Mouse (Mus musculus): ENCODE results near the gene Chil5. TPM values are rescaled to one million over a fixed set of nuclear protein-coding genes. Genes with fewer than 3 reads are reported as not detected.

Chil5 gene
- total RNA-seq, 1 experiment = not detected

DNA sequence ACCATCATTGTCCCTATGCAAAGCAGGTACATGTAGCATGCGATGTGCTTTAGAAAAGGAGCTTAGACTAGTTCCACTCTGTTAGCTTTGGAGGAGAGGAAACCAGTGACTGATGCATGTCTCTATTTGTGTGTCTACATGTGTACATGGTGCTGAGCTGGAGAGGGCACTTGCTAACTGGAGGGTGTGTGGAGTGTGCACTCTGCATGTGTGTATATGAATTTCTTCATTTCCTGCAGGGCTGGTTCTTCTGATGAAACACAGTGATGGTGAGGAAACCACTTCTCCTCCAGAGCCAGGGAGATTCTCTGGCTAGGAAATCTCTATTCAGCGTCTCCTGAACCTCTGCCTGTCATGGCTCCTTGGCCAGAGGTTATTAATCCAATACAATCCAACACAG lies 58.4 kb downstream of the Chil5 start:
- no peak for DNase-seq (ENCODE audit: low read depth, low spot score)
- Histone ChIP-seq H3K4me1 (ENCODE audit: control insufficient read depth in 2 of 2, insufficient read depth in 2 of 2, low read length in 2 of 2, poor library complexity in 1 of 2) (no peaks in the 10 kb centered on the region), H3K4me3 (ENCODE audit: insufficient read depth in 1 of 2, low read depth in 1 of 2, low read length in 2 of 2, poor library complexity in 1 of 2, severe bottlenecking in 1 of 2) (no peak overlapping the region), H3K9ac (ENCODE audit: insufficient read depth, low read depth, low read length, poor library complexity, severe bottlenecking) (no peak overlapping the region), H3K36me3 (ENCODE audit: control insufficient read depth, insufficient read depth, low read length, poor library complexity, severe bottlenecking) (peaks cover 3% of the 10 kb centered on the region; the same call in 1 of the 2 replicates), H3K9me3 (ENCODE audit: control insufficient read depth, insufficient read depth, low read depth, low read length) (no peaks in the 10 kb centered on the region), H3K27ac (ENCODE audit: insufficient read depth, low read depth, low read length, poor library complexity, severe bottlenecking) (no peak overlapping the region)
- TF ChIP-seq ZC3H11A (IDR thresholded peaks at IDR 0.05; ENCODE audit: borderline replicate concordance, low read depth, low read length) (no peak), MAFK (IDR thresholded peaks at IDR 0.05; ENCODE audit: insufficient read depth, low read depth, low read length) (no peak), ZNF384 (IDR thresholded peaks at IDR 0.05; ENCODE audit: low read depth, low read length) (no peak), CHD2 (IDR thresholded peaks at IDR 0.05; ENCODE audit: low read depth, low read length) (no peak), HCFC1 (IDR thresholded peaks at IDR 0.05; ENCODE audit: borderline replicate concordance, insufficient read depth, low read length) (no peak)
- in situ Hi-C loops (cut with MboI; ENCODE audit: low sequenced_read_pairs in 2 of 2, unreplicated experiment in 2 of 2) = no loop called here

DNA sequence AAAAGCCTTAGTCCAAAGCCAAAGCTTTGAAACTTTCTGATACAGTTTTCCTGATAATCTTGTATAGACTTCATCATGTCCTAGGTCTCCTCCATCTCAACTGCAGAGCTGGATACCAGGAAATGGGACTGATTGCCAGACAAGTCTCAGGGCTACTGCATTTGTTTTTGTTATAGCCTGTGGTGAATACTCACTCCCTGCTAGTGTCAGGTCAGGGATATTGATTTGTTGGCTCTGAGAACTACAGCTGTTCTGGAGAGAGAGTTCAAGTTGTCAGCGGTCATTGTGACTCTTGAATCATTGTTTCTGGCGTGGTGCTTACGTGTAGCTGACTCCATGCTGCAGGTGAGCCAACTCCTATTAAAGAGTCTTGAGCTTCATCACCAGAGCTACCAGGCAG lies 59.2 kb downstream of the Chil5 start, which contains the start of gene Ovgp1:
Ovgp1 (plus strand) TSS at position 301 of the 400 bp plus-strand sequence.
- Histone ChIP-seq H3K36me3 (ENCODE audit: control insufficient read depth, insufficient read depth, low read length, poor library complexity, severe bottlenecking) (peaks cover 7% of the 10 kb centered on the region), H3K9ac (ENCODE audit: insufficient read depth, low read depth, low read length, poor library complexity, severe bottlenecking) (no peak within 1 kb of the TSS), H3K4me3 (ENCODE audit: insufficient read depth in 1 of 2, low read depth in 1 of 2, low read length in 2 of 2, poor library complexity in 1 of 2, severe bottlenecking in 1 of 2) (no peak within 1 kb of the TSS), H3K4me1 (ENCODE audit: control insufficient read depth in 2 of 2, insufficient read depth in 2 of 2, low read length in 2 of 2, poor library complexity in 1 of 2) (no peaks in the 10 kb centered on the region), H3K9me3 (ENCODE audit: control insufficient read depth, insufficient read depth, low read depth, low read length) (no peaks in the 10 kb centered on the region), H3K27ac (ENCODE audit: insufficient read depth, low read depth, low read length, poor library complexity, severe bottlenecking) (no peak within 1 kb of the TSS)
- in situ Hi-C loops (cut with MboI; ENCODE audit: low sequenced_read_pairs in 2 of 2, unreplicated experiment in 2 of 2) = no loop called here
- no peak for TF ChIP-seq MAFK (IDR thresholded peaks at IDR 0.05; ENCODE audit: insufficient read depth, low read depth, low read length)
- no peak for TF ChIP-seq ZNF384 (IDR thresholded peaks at IDR 0.05; ENCODE audit: low read depth, low read length)
- no peak for TF ChIP-seq CHD2 (IDR thresholded peaks at IDR 0.05; ENCODE audit: low read depth, low read length)
- TF ChIP-seq HCFC1 (IDR thresholded peaks at IDR 0.05; ENCODE audit: borderline replicate concordance, insufficient read depth, low read length) = no peak
- no peak for TF ChIP-seq ZC3H11A (IDR thresholded peaks at IDR 0.05; ENCODE audit: borderline replicate concordance, low read depth, low read length)
- DNase-seq (ENCODE audit: low read depth, low spot score) = no peak

DNA sequence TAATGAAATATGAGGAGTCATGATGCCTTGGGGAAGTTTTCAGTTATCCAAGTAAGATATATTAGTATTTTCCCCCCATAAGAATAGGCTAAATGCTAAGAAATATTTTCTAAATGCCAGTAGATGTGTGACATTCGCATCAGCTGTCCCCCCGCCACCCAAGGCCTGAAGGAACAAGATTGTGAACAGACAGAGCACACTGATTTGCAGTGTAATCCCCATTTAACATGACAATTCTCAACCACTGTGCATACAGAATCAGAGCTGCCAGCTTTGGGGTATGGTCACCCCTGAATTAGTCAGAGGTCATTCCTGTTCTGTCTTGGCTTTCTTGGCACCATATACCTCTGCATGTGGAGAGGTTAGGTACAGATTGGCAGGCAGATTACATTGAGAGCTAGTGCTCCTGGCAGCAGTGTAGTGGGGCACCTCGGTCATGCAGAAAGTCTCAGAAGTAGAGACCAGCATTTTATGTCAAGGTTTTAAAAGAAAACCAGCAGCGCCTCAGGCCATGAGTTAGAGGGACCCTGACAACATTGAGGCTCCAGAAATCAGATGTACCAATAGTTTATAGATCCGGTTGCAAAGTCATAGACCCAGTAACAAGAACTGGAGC lies 60.7 kb downstream of the Chil5 start:
- TF ChIP-seq CHD2 (IDR thresholded peaks at IDR 0.05; ENCODE audit: low read depth, low read length) = no peak
- no peak for TF ChIP-seq MAFK (IDR thresholded peaks at IDR 0.05; ENCODE audit: insufficient read depth, low read depth, low read length)
- no peak for TF ChIP-seq ZC3H11A (IDR thresholded peaks at IDR 0.05; ENCODE audit: borderline replicate concordance, low read depth, low read length)
- TF ChIP-seq HCFC1 (IDR thresholded peaks at IDR 0.05; ENCODE audit: borderline replicate concordance, insufficient read depth, low read length) = no peak
- TF ChIP-seq ZNF384 (IDR thresholded peaks at IDR 0.05; ENCODE audit: low read depth, low read length) = no peak
- peaks cover 17% of the 10 kb centered on the region for H3K36me3 ChIP-seq (ENCODE audit: control insufficient read depth, insufficient read depth, low read length, poor library complexity, severe bottlenecking)
- H3K4me3 ChIP-seq (ENCODE audit: insufficient read depth in 1 of 2, low read depth in 1 of 2, low read length in 2 of 2, poor library complexity in 1 of 2, severe bottlenecking in 1 of 2) = no peak overlapping the region
- no peaks in the 10 kb centered on the region for H3K9me3 ChIP-seq (ENCODE audit: control insufficient read depth, insufficient read depth, low read depth, low read length)
- no peak overlapping the region for H3K9ac ChIP-seq (ENCODE audit: insufficient read depth, low read depth, low read length, poor library complexity, severe bottlenecking)
- H3K27ac ChIP-seq (ENCODE audit: insufficient read depth, low read depth, low read length, poor library complexity, severe bottlenecking) = no peak overlapping the region
- in situ Hi-C loops (cut with MboI; ENCODE audit: low sequenced_read_pairs in 2 of 2, unreplicated experiment in 2 of 2) = no loop called here
- DNase-seq (ENCODE audit: low read depth, low spot score) = no peak
- H3K4me1 ChIP-seq (ENCODE audit: control insufficient read depth in 2 of 2, insufficient read depth in 2 of 2, low read length in 2 of 2, poor library complexity in 1 of 2) = no peaks in the 10 kb centered on the region

Other genes starting within 250 kb of the Chil5 start
- 13.6 and 23.2 TPM in 2 replicates for gene Rap1a, start 231.5 kb downstream of the Chil5 start, total RNA-seq (2012; rRNA removed)
- not detected in 2 replicates for gene Adora3, start 162.0 kb downstream of the Chil5 start, total RNA-seq (2012; rRNA removed)
- gene Tmigd3, start 161.9 kb downstream of the Chil5 start, total RNA-seq (2012; rRNA removed) = not detected in 2 replicates
- gene I830077J02Rik, start 100.2 kb downstream of the Chil5 start, total RNA-seq (2012; rRNA removed) = 0.48 and 0.54 TPM in 2 replicates
- gene Wdr77, start 73.4 kb downstream of the Chil5 start, total RNA-seq (2012; rRNA removed) = 142 and 148 TPM in 2 replicates
- gene Atp5f1, start 72.7 kb downstream of the Chil5 start, total RNA-seq (2012; rRNA removed) = 203 and 300 TPM in 2 replicates
- gene Ovgp1, start 59.1 kb downstream of the Chil5 start, total RNA-seq (2012; rRNA removed) = 3.0 and 5.0 TPM in 2 replicates
- 0.80 TPM in 1 of 2 replicates, not detected in the other for gene Pifo, start 18.2 kb downstream of the Chil5 start, total RNA-seq (2012; rRNA removed)
- gene Chia1, start 80.4 kb upstream of the Chil5 start, total RNA-seq (2012; rRNA removed) = not detected in 2 replicates
- gene Chil3, start 134.8 kb upstream of the Chil5 start, total RNA-seq (2012; rRNA removed) = not detected in 2 replicates
- not detected in 2 replicates for gene Chil4, start 186.7 kb upstream of the Chil5 start, total RNA-seq (2012; rRNA removed)